Mouse (Mus musculus): ENCODE data around the gene Nosip.

GRCm38 (mm10) chr7:45077829-45078228, 15.6 kb downstream of the Nosip start:
- no peak for TF ChIP-seq CTCF (IDR thresholded peaks at IDR 0.05; ENCODE audit: low read depth)
- TF ChIP-seq EP300 (IDR thresholded peaks at IDR 0.05; ENCODE audit: low read depth), result no peak
